Mouse (Mus musculus) G1E (cell line): ENCODE data around the gene Lrp4.

Experiments
- CTCF ChIP-seq: IDR thresholded peaks from 2 replicates; pipeline ENCODE4 v1.5.1; 2012; ENCODE audit warnings: low read depth, low read length, inconsistent platforms, mixed read lengths
- GATA1 ChIP-seq: IDR thresholded peaks from 2 replicates; pipeline ENCODE4 v1.6.1; 2012; ENCODE audit warnings: borderline replicate concordance, low read length, inconsistent platforms, mixed read lengths
- TAL1 ChIP-seq: conservative IDR thresholded peaks from 2 replicates; pipeline ENCODE4 v1.6.1; 2012; ENCODE audit warnings: low read depth, low read length, inconsistent platforms, mixed read lengths

DNA sequence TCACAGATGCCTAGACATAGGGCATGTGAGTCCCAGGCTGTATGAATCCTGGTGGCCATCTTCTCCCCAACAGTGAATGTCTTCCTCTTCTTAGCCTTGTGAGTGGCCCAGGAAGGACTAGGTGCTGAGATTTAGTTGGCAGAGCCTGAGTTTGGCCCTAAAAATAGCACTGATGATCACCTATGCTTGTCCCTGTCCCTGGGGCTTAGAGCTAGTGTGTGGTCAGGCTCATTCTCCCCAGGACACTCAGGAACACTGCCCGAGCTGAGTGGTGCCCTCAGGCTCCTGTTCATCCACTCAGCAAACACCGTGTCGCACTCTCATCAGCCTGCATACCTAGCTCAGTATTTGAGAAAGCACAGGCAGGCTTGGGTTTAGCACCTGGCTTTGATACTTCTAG is 4.0 kb downstream of the Lrp4 start:
- no peak for TF ChIP-seq GATA1
- TF ChIP-seq TAL1, result no peak
- no peak for TF ChIP-seq CTCF
